Mouse (Mus musculus) ES-Bruce4 (cell line): Measurements from ENCODE around the gene Gm13277. TPM values are rescaled to one million over a fixed set of nuclear protein-coding genes. Genes with fewer than 3 reads are reported as not detected.

Source experiments
- polyA plus RNA-seq: library from polyadenylated mRNA; stranded (reverse); fragments of >200 nt; gene quantifications from 2 replicates; pipeline ENCODE4 v1.2.4, GENCODE M21; 2011; ENCODE audit warnings: low read depth; ENCODE audit not compliant: missing spikeins, insufficient read depth, insufficient read length

Gene Gm13277
- polyA plus RNA-seq, 1 experiment: not detected

Other genes with a start within 250 kb of the Gm13277 start
- not detected in 2 replicates for gene Ifna15, start 230.4 kb upstream of the Gm13277 start, polyA plus RNA-seq
- not detected in 2 replicates for gene Ifna14, start 216.8 kb upstream of the Gm13277 start, polyA plus RNA-seq
- not detected in 2 replicates for gene Ifna9, start 196.2 kb upstream of the Gm13277 start, polyA plus RNA-seq
- gene Ifna12, start 185.3 kb upstream of the Gm13277 start, polyA plus RNA-seq: not detected in 2 replicates
- gene C87499, start 154.2 kb upstream of the Gm13277 start, polyA plus RNA-seq: not detected in 2 replicates
- not detected in 2 replicates for gene Ifna13, start 144.2 kb upstream of the Gm13277 start, polyA plus RNA-seq
- not detected in 2 replicates for gene Ifna16, start 111.7 kb upstream of the Gm13277 start, polyA plus RNA-seq
- not detected in 2 replicates for gene Ifna2, start 104.7 kb upstream of the Gm13277 start, polyA plus RNA-seq
- gene Ifnab, start 97.3 kb upstream of the Gm13277 start, polyA plus RNA-seq: not detected in 2 replicates
- gene Gm26566, start 66.8 kb upstream of the Gm13277 start, polyA plus RNA-seq: not detected in 2 replicates
- gene Klhl9, start 66.2 kb upstream of the Gm13277 start, polyA plus RNA-seq: 79.5 and 83.1 TPM in 2 replicates
- not detected in 2 replicates for gene Gm13271, start 33.8 kb upstream of the Gm13277 start, polyA plus RNA-seq
- not detected in 2 replicates for gene Gm13283, start 28.5 kb upstream of the Gm13277 start, polyA plus RNA-seq
- gene Gm13290, start 14.8 kb upstream of the Gm13277 start, polyA plus RNA-seq: not detected in 2 replicates
- gene Gm13289, start 11.7 kb upstream of the Gm13277 start, polyA plus RNA-seq: not detected in 2 replicates
- not detected in 2 replicates for gene Gm13272, start 8.8 kb upstream of the Gm13277 start, polyA plus RNA-seq
- not detected in 2 replicates for gene Ifnz, start 6.5 kb upstream of the Gm13277 start, polyA plus RNA-seq
- not detected in 2 replicates for gene Gm13276, start 2.9 kb upstream of the Gm13277 start, polyA plus RNA-seq
- not detected in 2 replicates for gene Gm13278, start 2.9 kb downstream of the Gm13277 start, polyA plus RNA-seq
- gene Gm13275, start 5.9 kb downstream of the Gm13277 start, polyA plus RNA-seq: not detected in 2 replicates
- gene Gm13279, start 8.8 kb downstream of the Gm13277 start, polyA plus RNA-seq: not detected in 2 replicates
- not detected in 2 replicates for gene Gm13285, start 11.0 kb downstream of the Gm13277 start, polyA plus RNA-seq
- not detected in 2 replicates for gene Gm13287, start 14.6 kb downstream of the Gm13277 start, polyA plus RNA-seq
- gene Gm13288, start 16.9 kb downstream of the Gm13277 start, polyA plus RNA-seq: not detected in 2 replicates
- gene Ifna7, start 27.6 kb downstream of the Gm13277 start, polyA plus RNA-seq: not detected in 2 replicates
- not detected in 2 replicates for gene Ifna11, start 31.3 kb downstream of the Gm13277 start, polyA plus RNA-seq
- not detected in 2 replicates for gene Ifna6, start 38.8 kb downstream of the Gm13277 start, polyA plus RNA-seq
- not detected in 2 replicates for gene Ifna5, start 46.9 kb downstream of the Gm13277 start, polyA plus RNA-seq
- not detected in 2 replicates for gene Ifna4, start 53.2 kb downstream of the Gm13277 start, polyA plus RNA-seq
- not detected in 2 replicates for gene Ifna1, start 61.5 kb downstream of the Gm13277 start, polyA plus RNA-seq
- not detected in 2 replicates for gene Ifne, start 91.6 kb downstream of the Gm13277 start, polyA plus RNA-seq